Mouse (Mus musculus) lung, adult 2 months (tissue): ENCODE measurements around the gene Nup62. TPM values are rescaled to one million over a fixed set of nuclear protein-coding genes. Genes with fewer than 3 reads are reported as not detected.

Source experiments
- DNase-seq: peaks from one replicate; pipeline ENCODE4 v3.0.0; 2022
- H3K4me1 ChIP-seq: fragments of 200-500 bp; 2 replicates; pipeline ENCODE4 v1.6.1; 2011; ENCODE audit warnings: low read length; ENCODE audit not compliant: control insufficient read depth, insufficient read depth
- H3K4me3 ChIP-seq: fragments of 200-500 bp; replicated peaks from 2 replicates; pipeline ENCODE3; 2011; ENCODE audit warnings: low read depth, mild to moderate bottlenecking, control low read depth, low read length; ENCODE audit errors: extremely low read depth
- CTCF ChIP-seq: fragments of 200-500 bp; IDR thresholded peaks from 2 replicates; pipeline ENCODE4 v1.5.1; 2011; ENCODE audit warnings: mild to moderate bottlenecking, low read length, control low read depth; ENCODE audit not compliant: insufficient read depth
- POLR2A ChIP-seq: fragments of 200-500 bp; IDR thresholded peaks from 2 replicates; pipeline ENCODE4 v1.6.1; 2011; ENCODE audit warnings: low read depth, mild to moderate bottlenecking, control low read depth, low read length, borderline replicate concordance; ENCODE audit errors: extremely low read depth
- WGBS: fragments of 180-500 bp; shearing (Covaris S2); methylation state at CpG from one replicate; pipeline ENCODE4 v1.1.7; 2018; 5-methylcytosine and 5-hydroxymethylcytosine counted together
- polyA plus RNA-seq: library from polyadenylated mRNA; depleted of rRNA; stranded (reverse); fragments of >200 nt; gene quantifications from 2 replicates; pipeline ENCODE4 v1.2.3, GENCODE M21; 2012

The Nup62 gene
- polyA plus RNA-seq, 1 experiment, result 42.9 TPM

DNA sequence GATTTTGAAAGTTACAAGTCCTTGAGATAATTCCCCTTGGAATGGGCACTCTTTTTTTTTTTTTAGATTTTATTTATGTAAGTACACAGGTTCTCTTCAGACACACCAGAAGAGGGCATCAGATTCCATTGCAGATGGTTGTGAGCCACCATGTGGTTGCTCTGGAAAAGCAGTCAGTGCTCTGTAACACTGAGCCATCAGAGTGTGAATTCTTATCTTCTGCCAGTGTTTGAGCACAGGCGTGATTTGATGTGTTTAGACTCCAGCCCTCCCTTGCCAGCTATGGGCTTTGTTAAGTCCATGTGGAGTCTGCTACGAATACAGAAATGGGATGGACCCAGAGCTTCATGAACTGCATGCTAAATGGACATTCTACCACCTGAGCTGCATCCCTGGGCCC is 2.3 kb downstream of the Nup62 start:
- H3K4me3 ChIP-seq, result no peak overlapping the region
- 14% methylated on average over 2 of the region's 2 CpGs for WGBS
- TF ChIP-seq CTCF (no peak), POLR2A (no peak)
- H3K4me1 ChIP-seq, result peaks cover 18% of the 10 kb centered on the region
- no peak for DNase-seq

DNA sequence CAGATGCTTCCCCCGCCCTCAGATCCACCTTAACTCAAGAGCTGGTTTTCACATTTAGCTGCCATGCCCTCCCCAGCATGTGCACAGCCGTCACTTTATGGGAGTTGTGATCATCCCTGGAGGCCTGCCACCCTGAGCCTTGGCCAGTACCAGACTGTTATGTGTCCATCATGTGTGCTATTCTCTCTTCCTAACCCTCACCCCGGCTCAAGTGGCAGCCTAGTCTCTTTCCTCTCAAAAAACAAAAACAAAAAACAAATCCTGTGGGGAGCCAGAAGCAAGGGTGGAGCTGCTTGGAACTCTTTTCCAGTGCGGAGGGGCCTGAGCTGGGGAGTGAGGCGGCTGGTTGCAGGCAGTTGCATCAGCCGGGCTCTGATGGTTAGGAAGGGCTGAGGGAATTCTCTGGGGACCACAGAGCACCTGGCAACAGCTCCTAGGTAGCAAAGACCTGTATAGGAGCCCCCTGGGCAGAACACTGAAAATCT is 2.9 kb downstream of the Nup62 start:
- WGBS, result 27% methylated on average over 6 of the region's 6 CpGs
- Histone ChIP-seq H3K4me3 (no peak overlapping the region), H3K4me1 (peaks cover 18% of the 10 kb centered on the region)
- peak; percentile 56 for DNase-seq
- no peak for TF ChIP-seq CTCF
- no peak for TF ChIP-seq POLR2A

DNA sequence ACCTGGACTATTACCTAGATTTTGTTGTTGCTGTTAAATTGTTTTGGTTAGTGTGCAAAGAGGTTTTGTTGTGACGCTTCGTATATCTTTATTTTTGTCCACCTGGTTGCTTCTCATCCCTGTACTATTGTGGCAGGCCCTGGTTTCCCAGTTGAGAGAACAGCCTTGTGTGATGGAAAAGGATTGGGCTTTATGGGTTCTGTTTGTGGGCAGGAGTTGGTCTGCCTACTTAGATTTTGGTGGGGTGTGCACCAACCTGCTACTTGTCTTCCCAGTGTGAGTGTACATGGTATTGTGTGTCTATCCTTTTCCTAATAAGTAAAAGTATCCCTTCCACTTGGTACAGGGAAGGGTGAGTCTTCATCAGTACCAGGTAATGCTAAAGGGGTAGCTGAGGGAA is 3.5 kb downstream of the Nup62 start:
- TF ChIP-seq CTCF, result no peak
- no peak for TF ChIP-seq POLR2A
- WGBS, result 87% methylated on average over 2 of the region's 2 CpGs
- Histone ChIP-seq H3K4me1 (peaks cover 18% of the 10 kb centered on the region), H3K4me3 (no peak overlapping the region)
- DNase-seq, result no peak

DNA sequence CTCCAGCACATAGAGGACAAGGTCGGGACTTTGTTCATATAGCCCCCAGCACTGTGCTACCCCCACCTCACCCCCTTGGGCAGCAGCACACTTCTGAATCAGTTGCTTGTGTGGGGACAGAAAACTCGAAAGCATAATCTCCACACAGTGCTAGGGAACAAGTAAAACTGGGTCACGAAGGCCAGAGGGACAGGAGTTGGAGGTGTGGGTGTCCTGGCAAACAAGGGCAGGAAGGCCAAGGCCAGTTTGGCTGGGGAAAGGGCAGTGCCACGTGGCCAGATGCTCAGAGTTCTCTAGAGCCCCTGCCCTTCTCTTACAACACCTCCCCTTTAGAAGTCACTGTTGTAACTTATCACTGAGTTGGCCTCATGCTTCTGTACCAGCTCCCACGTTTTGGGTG is 4.0 kb downstream of the Nup62 start:
- peaks cover 18% of the 10 kb centered on the region for H3K4me1 ChIP-seq
- DNase-seq, result peak; percentile 7
- TF ChIP-seq POLR2A (no peak), CTCF (no peak)
- no peak overlapping the region for H3K4me3 ChIP-seq
- WGBS, result 30% methylated on average over 5 of the region's 5 CpGs

DNA sequence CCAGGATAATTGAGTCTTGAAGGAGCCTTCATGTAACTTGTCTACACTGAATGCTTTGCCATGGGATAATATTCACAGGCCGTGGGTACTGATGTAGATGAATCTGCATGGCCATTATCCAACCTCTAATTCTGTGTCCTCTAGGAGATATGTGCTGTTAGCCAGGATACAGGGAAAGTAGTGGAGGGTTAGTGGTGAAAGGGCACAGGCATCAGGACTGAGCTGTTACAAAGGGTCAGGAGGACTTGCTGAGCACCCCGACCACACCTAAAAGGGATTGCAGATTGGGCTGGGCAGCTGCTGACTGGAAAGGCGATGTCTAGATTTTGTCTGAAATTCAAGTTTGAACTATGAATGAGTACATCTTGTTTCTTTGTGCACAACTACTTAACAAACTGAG is 4.6 kb downstream of the Nup62 start:
- no peak for DNase-seq
- TF ChIP-seq CTCF, result no peak
- TF ChIP-seq POLR2A, result no peak
- WGBS, result 77% methylated on average over 3 of the region's 3 CpGs
- H3K4me1 ChIP-seq, result peaks cover 15% of the 10 kb centered on the region
- H3K4me3 ChIP-seq, result no peak overlapping the region

DNA sequence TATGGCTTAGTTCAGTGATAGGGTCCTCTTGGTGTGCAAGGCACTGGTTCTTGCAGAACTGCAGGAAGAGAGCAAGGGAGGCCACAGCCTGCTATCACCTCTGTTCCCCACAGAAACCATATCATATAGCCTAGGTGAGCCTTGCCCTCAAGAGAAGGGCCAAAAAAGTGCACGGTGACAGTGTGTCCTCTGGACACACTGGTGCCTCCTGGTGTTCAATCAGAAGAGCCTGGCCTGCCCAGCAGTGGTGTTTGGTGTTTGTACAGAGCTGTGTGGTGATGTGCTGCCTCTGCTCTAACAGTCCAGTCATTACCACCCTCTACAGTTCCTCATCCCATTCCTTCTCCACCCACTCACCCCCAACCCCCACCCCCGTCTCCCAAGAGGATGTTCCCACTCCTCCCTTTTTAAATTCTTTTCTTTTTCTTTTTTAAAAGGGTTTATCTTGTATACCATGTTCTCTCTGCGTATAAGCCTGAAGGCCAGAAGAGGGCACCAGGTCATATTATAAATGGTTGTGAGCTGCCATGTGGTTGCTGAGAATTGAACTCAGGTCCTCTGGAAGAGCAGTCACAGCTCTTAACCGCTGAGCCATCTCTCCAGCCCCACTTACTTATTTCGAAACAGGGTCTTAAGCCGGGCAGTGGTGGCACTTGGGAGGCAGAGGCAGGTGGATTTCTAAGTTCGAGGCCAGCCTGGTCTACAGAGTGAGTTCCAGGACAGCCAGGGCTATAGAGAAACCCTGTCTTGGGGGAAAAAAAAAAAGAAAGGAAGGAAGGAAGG is 6.0 kb downstream of the Nup62 start:
- Histone ChIP-seq H3K4me1 (peaks cover 15% of the 10 kb centered on the region), H3K4me3 (no peak overlapping the region)
- TF ChIP-seq CTCF, result peak; percentile 21; the same call in 1 of the 2 replicates
- no peak for TF ChIP-seq POLR2A
- peak; percentile 4 for DNase-seq
- WGBS, result 65% methylated on average over 7 of the region's 7 CpGs

DNA sequence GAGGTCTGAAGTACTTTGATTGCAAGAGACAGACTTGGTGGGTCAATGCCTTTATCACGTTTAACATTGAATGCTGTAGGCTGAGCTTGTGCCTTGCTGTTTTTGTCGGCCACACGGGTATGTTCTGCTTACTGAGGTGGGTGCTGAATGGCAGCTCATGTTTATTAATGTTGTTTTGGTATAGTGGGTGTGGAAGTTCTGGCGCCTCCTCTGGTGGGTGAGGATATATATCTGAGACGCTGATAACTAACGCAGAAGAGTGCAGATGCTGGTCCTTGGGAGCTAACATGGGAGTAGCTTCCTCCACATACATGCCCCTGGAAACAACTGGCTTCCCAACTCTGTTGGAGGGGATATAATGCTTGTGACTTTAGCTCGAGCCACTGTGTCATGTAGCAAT is 7.5 kb downstream of the Nup62 start:
- 38% methylated on average over 7 of the region's 7 CpGs for WGBS
- TF ChIP-seq POLR2A (no peak), CTCF (no peak)
- no peak for DNase-seq
- peaks cover 8% of the 10 kb centered on the region for H3K4me1 ChIP-seq
- H3K4me3 ChIP-seq, result no peak overlapping the region

DNA sequence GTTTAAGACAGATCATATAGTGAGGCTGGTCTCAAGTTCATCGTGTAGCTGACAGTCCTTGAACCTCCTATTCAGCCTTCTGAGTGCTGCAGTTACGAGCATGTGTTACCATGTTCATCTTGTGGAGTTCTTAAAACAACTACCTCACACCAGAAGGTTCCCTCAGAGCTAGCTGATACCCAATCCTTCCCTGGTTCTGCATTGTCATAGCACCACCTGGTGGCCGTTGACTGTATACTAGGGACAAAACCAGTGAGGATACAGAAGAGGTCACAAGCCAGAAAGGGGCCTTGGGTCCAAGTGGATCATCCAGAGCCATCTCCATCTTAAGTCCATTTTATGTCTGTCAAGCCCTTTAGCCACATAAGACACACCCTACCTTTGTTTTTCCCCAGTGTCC is 9.0 kb downstream of the Nup62 start:
- peak; percentile 60 for TF ChIP-seq CTCF
- no peak for TF ChIP-seq POLR2A
- 7% methylated on average over 3 of the region's 3 CpGs for WGBS
- Histone ChIP-seq H3K4me3 (no peak overlapping the region), H3K4me1 (peaks cover 4% of the 10 kb centered on the region)
- peak; percentile 75 for DNase-seq

DNA sequence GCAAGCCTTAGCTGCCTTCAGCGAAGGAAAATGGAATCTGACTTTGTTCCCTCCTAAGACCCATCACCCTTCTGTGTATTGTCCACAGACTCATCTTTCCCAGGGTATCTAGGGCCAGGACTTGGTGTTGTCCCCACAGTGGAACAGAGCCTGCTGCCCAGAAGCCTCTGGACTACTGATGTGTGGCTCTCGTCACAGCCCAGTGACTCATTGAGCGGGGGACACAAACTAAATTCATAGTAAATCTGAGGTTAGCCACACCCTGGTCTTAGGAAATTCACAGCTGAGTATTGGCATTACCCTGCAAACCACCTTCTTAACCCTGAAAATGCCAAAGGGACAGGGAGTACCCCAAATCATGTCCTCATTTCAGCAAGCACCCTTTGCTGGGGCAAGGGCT is 10.9 kb downstream of the Nup62 start:
- H3K4me3 ChIP-seq, result no peak overlapping the region
- no peaks in the 10 kb centered on the region; the same call in 1 of the 2 replicates for H3K4me1 ChIP-seq
- no peak for TF ChIP-seq CTCF
- TF ChIP-seq POLR2A, result no peak
- DNase-seq, result no peak
- WGBS, result 68% methylated on average over 3 of the region's 3 CpGs

DNA sequence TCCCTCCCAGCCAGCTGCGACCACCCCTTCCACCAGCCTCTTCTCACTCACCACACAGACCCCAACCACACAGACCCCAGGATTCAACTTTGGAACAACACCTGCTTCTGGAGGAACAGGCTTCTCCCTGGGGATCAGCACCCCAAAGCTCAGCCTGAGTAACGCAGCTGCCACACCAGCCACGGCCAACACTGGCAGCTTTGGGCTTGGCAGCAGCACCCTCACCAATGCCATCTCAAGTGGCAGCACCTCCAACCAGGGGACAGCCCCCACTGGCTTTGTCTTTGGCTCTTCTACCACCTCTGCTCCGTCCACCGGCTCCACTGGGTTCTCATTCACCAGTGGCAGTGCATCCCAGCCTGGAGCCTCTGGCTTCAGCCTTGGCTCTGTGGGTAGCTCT is 12.8 kb downstream of the Nup62 start:
- no peak for DNase-seq

DNA sequence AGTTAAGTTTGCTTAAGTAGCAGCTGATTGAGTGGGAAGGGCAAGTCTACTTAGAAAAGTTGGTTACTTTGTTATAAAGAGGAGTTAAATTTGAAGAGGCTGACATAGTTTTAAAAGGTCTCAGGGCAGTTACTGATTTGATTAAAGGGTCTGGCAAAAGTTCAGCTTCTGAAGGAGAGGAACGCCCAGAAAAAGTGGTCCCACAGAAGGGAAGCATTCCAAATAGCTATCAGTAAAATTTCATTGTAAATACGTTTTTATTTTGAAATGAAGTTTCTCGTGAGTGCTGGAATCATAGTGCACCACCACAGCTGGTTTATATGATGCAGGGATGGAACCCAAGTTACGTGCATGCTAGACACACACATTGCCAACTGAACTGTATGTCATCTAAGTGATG is 16.9 kb downstream of the Nup62 start:
- Histone ChIP-seq H3K4me3 (no peak overlapping the region), H3K4me1 (peaks cover 3% of the 10 kb centered on the region)
- TF ChIP-seq CTCF, result no peak
- TF ChIP-seq POLR2A, result no peak
- DNase-seq, result no peak
- WGBS, result 49% methylated on average over 4 of the region's 4 CpGs

More for the DNA sequence above, 12.8 kb downstream of the Nup62 start:
- Histone ChIP-seq H3K4me1 (no peaks in the 10 kb centered on the region; the same call in 1 of the 2 replicates), H3K4me3 (no peak overlapping the region)
- 93% methylated on average over 5 of the region's 5 CpGs for WGBS
- no peak for TF ChIP-seq CTCF
